Mouse (Mus musculus) erythroblast, embryonic 14.5 days (primary cell): ENCODE measurements around the gene Pcna. TPM values are rescaled to one million over a fixed set of nuclear protein-coding genes. Genes with fewer than 3 reads are reported as not detected.

Experiments
- H3K27me3 ChIP-seq: 2 replicates; pipeline ENCODE4 v1.6.1; 2012; ENCODE audit warnings: inconsistent platforms; ENCODE audit not compliant: control insufficient read depth
- H3K36me3 ChIP-seq: 2 replicates; pipeline ENCODE4 v1.6.1; 2012; ENCODE audit warnings: mild to moderate bottlenecking, inconsistent platforms; ENCODE audit not compliant: control insufficient read depth
- H3K4me1 ChIP-seq: 2 replicates; pipeline ENCODE4 v1.6.1; 2012; ENCODE audit warnings: inconsistent platforms; ENCODE audit not compliant: control insufficient read depth
- H3K4me3 ChIP-seq: replicated peaks from 2 replicates; pipeline ENCODE3; 2012; ENCODE audit warnings: moderate library complexity, mild to moderate bottlenecking, inconsistent platforms
- H3K9me3 ChIP-seq: 2 replicates; pipeline ENCODE4 v1.6.1; 2012; ENCODE audit warnings: low read length, inconsistent platforms, mixed read lengths; ENCODE audit not compliant: control insufficient read depth
- GATA1 ChIP-seq: IDR thresholded peaks from 2 replicates; pipeline ENCODE4 v1.6.1; 2012; ENCODE audit warnings: low read length, inconsistent platforms, mixed read lengths
- TAL1 ChIP-seq: IDR thresholded peaks from 3 replicates; pipeline ENCODE4 v1.6.1; 2012; ENCODE audit warnings: low read length, inconsistent platforms, mixed read lengths
- polyA plus RNA-seq: library from polyadenylated mRNA; stranded (reverse); fragments of >175 nt; gene quantifications from 2 replicates; pipeline ENCODE4 v1.2.3, GENCODE M21; 2012

The Pcna gene
- polyA plus RNA-seq, 1 experiment, result 11.3 TPM

DNA sequence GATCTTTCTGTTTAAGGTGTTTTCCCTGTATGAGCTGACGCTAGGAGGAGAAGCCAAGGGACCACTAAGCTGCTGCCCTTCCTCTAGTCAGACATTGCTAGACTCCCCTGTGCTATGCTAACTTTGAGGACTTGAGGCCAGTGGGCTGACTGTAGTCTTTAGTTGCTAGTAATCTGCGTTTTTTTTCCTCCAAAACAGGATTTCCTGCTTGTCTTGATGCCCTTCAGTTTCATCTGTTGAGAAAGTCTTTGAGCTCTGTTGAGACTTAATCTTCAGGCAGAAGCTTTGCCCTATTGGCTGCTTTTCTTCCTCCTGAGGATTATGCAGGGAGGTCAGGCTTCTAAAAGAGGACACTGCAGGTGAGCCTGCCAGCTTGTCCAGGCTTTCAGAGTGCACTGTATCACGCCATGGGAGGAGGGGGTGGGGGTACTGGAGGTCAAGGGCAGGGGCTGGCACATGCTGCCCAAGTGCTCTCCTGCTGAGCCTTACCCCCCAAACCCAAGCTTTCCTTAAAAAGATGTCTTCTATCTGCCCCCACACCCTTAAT lies 26.3 kb upstream of the Pcna start:
- Histone ChIP-seq H3K9me3 (no peaks in the 10 kb centered on the region), H3K4me1 (peaks cover 29% of the 10 kb centered on the region), H3K27me3 (no peaks in the 10 kb centered on the region), H3K4me3 (no peak overlapping the region), H3K36me3 (peaks cover 18% of the 10 kb centered on the region)
- TF ChIP-seq GATA1 (no peak), TAL1 (no peak)

GRCm38 (mm10) chr2:132278273-132278853 lies 25.2 kb upstream of the Pcna start:
- H3K36me3 ChIP-seq, result peaks cover 17% of the 10 kb centered on the region
- no peak for TF ChIP-seq TAL1
- TF ChIP-seq GATA1, result no peak
- H3K4me1 ChIP-seq, result peaks cover 22% of the 10 kb centered on the region
- H3K4me3 ChIP-seq, result no peak overlapping the region
- no peaks in the 10 kb centered on the region for H3K9me3 ChIP-seq
- H3K27me3 ChIP-seq, result no peaks in the 10 kb centered on the region

GRCm38 (mm10) chr2:132276249-132276648 lies 23.1 kb upstream of the Pcna start:
- no peak overlapping the region for H3K4me3 ChIP-seq
- H3K9me3 ChIP-seq, result no peaks in the 10 kb centered on the region
- H3K36me3 ChIP-seq, result peaks cover 16% of the 10 kb centered on the region
- TF ChIP-seq GATA1, result no peak
- TF ChIP-seq TAL1, result no peak
- peaks cover 16% of the 10 kb centered on the region for H3K4me1 ChIP-seq
- H3K27me3 ChIP-seq, result no peaks in the 10 kb centered on the region

- Histone ChIP-seq H3K36me3 (peaks cover 11% of the 10 kb centered on the region), H3K9me3 (no peaks in the 10 kb centered on the region), H3K27me3 (no peaks in the 10 kb centered on the region), H3K4me3 (no peak overlapping the region), H3K4me1 (peaks cover 23% of the 10 kb centered on the region)
- no peak for TF ChIP-seq TAL1
- TF ChIP-seq GATA1, result no peak
These were observed 22.4 kb upstream of the Pcna start for GRCm38 (mm10) chr2:132275527-132275926.

DNA sequence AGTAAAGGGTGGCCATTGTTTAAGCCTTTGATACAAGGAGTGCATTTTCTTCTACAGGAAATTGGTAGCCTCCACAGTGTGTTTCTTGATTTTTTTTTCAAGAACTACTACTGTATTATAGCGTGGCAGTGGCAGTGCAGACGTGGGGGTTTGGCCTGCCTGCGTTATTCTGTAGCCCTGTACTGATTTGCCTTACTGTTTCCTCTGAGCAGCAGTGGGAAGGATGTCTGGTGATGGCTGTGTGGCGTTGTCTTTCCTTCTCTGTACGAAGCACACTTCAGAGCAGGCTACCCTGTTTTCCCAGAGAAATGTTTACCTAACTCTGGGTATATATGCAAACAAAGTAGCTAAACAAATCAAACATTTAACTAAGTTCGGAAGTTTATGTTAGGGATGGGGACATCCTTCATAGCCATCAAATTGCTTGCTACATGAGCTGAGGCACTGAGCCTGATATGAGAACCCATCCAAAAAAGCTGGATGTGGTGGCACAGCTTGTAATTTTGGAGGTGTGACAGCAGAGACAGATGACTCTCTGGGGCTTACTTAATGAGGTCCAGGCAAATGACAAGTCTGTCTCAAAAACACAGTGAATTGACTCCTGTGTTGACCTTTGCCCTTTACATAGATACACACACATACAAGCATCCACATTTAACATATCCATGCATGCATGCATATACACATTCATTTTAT lies 19.7 kb upstream of the Pcna start:
- Histone ChIP-seq H3K4me3 (no peak overlapping the region), H3K36me3 (peaks cover 4% of the 10 kb centered on the region), H3K4me1 (peaks cover 40% of the 10 kb centered on the region), H3K9me3 (no peaks in the 10 kb centered on the region), H3K27me3 (no peaks in the 10 kb centered on the region)
- TF ChIP-seq GATA1 (no peak), TAL1 (no peak)

- Histone ChIP-seq H3K4me3 (peak overlapping the region; percentile 28), H3K36me3 (peaks cover 7% of the 10 kb centered on the region), H3K4me1 (peaks cover 43% of the 10 kb centered on the region), H3K27me3 (no peaks in the 10 kb centered on the region), H3K9me3 (no peaks in the 10 kb centered on the region)
- TF ChIP-seq TAL1 (peak; percentile 28; the same call in 1 of the 3 replicates), GATA1 (no peak)
These were observed 17.3 kb upstream of the Pcna start for GRCm38 (mm10) chr2:132270331-132270951.

GRCm38 (mm10) chr2:132269217-132269616 lies 16.1 kb upstream of the Pcna start:
- Histone ChIP-seq H3K27me3 (no peaks in the 10 kb centered on the region), H3K36me3 (peaks cover 7% of the 10 kb centered on the region), H3K4me1 (peaks cover 54% of the 10 kb centered on the region), H3K9me3 (no peaks in the 10 kb centered on the region), H3K4me3 (peak overlapping the region; percentile 24)
- TF ChIP-seq TAL1 (no peak), GATA1 (no peak)

DNA sequence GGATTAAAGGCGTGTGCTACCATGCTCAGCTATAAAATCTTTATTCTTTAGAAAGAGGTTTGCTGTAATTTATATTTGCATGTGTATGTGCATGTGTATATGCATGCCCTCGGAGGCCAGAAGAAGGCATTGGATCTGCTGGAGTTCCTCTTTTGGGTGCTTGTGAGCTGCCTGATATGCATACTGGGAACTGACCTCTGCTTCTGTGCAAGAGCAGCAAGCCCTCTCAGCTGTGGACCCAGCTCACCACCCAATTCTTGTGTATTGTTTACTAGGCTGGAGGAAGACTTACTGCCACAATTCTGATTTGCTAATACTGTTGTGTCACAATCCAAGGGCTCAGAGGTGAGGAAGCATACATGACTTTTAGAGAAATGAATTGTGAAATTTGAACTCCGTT lies 13.0 kb upstream of the Pcna start:
- peaks cover 62% of the 10 kb centered on the region for H3K4me1 ChIP-seq
- H3K9me3 ChIP-seq, result no peaks in the 10 kb centered on the region
- peaks cover 4% of the 10 kb centered on the region for H3K36me3 ChIP-seq
- no peak overlapping the region for H3K4me3 ChIP-seq
- TF ChIP-seq TAL1 (no peak), GATA1 (no peak)
- no peaks in the 10 kb centered on the region for H3K27me3 ChIP-seq

DNA sequence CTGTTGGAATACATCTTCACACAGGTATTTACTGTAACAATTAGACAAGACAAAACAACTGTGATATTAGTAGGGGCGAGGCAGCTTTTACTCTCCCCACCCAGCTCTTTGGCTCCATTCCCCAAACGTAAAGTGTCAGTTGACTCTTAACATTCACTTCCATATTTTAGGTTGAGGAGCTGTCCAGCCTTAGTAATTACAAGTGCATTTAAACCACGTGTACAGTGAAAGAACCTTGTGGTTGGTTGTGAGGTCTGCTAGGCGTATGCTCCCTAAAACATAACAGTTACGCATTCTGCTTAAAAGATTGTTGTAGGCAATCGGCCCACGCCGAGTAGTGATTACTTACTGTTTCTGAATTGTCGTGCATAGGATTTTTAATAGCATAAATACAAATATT lies 12.1 kb upstream of the Pcna start:
- TF ChIP-seq GATA1, result no peak
- TF ChIP-seq TAL1, result no peak
- Histone ChIP-seq H3K27me3 (no peaks in the 10 kb centered on the region), H3K36me3 (peaks cover 7% of the 10 kb centered on the region), H3K4me3 (no peak overlapping the region), H3K9me3 (no peaks in the 10 kb centered on the region), H3K4me1 (peaks cover 55% of the 10 kb centered on the region)
